Mouse (Mus musculus): ENCODE data around the gene Hspg2. TPM values are rescaled to one million over a fixed set of nuclear protein-coding genes. Genes with fewer than 3 reads are reported as not detected.

Gene Hspg2
- polyA plus RNA-seq, 1 experiment from 2014 or later, result 50.0 TPM

GRCm38 (mm10) chr4:137448641-137449040, 19.9 kb upstream of the Hspg2 start:
- Histone ChIP-seq H3K4me2 (no peak overlapping the region), H3K27ac (replicated peaks) (peak overlapping the region; percentile 59), H3K9me3 (no peaks in the 10 kb centered on the region), H3K36me3 (no peaks in the 10 kb centered on the region), H3K4me1 (peaks cover 34% of the 10 kb centered on the region), H3K9ac (peak overlapping the region; percentile 24), H3K27me3 (replicated peaks) (no peaks in the 10 kb centered on the region), H3K4me3 (no peak overlapping the region)
- 26% methylated on average over 2 of the region's 2 CpGs for WGBS
- ATAC-seq (ENCODE audit: extremely low read depth, insufficient number of reproducible peaks, low FRiP score, low TSS enrichment), result 0 out of 2 replicates have a peak, but pooled peaks have one; percentile 11

- H3K9ac ChIP-seq, result peak overlapping the region; percentile 24
- ATAC-seq (ENCODE audit: extremely low read depth, insufficient number of reproducible peaks, low FRiP score, low TSS enrichment), result no peak
- no peaks in the 10 kb centered on the region for H3K36me3 ChIP-seq
- no peaks in the 10 kb centered on the region for H3K9me3 ChIP-seq
- peaks cover 35% of the 10 kb centered on the region for H3K4me1 ChIP-seq
- no peak overlapping the region for H3K4me3 ChIP-seq
- peak overlapping the region; percentile 59 for H3K27ac ChIP-seq (replicated peaks)
- 32% methylated on average over 2 of the region's 2 CpGs for WGBS
- H3K27me3 ChIP-seq (replicated peaks), result no peaks in the 10 kb centered on the region
- H3K4me2 ChIP-seq, result no peak overlapping the region
Measured at GRCm38 (mm10) chr4:137449132-137449531, 19.4 kb upstream of the Hspg2 start.

- WGBS, result 67% methylated on average over 10 of the region's 10 CpGs
- no peak overlapping the region for H3K9ac ChIP-seq
- no peak for ATAC-seq (ENCODE audit: extremely low read depth, insufficient number of reproducible peaks, low FRiP score, low TSS enrichment)
Measured at GRCm38 (mm10) chr4:137449715-137450114, 18.9 kb upstream of the Hspg2 start.

GRCm38 (mm10) chr4:137452190-137452589, 16.4 kb upstream of the Hspg2 start:
- peaks cover 45% of the 10 kb centered on the region for H3K4me1 ChIP-seq
- WGBS, result 90% methylated on average over 5 of the region's 6 CpGs
- H3K36me3 ChIP-seq, result no peaks in the 10 kb centered on the region
- no peak overlapping the region for H3K4me2 ChIP-seq
- H3K4me3 ChIP-seq, result no peak overlapping the region
- ATAC-seq (ENCODE audit: extremely low read depth, insufficient number of reproducible peaks, low FRiP score, low TSS enrichment), result no peak
- H3K9ac ChIP-seq, result no peak overlapping the region
- H3K9me3 ChIP-seq, result no peaks in the 10 kb centered on the region
- H3K27me3 ChIP-seq (replicated peaks), result no peaks in the 10 kb centered on the region
- H3K27ac ChIP-seq (replicated peaks), result no peak overlapping the region

More at GRCm38 (mm10) chr4:137449715-137450114, 18.9 kb upstream of the Hspg2 start:
- Histone ChIP-seq H3K9me3 (no peaks in the 10 kb centered on the region), H3K4me1 (peaks cover 36% of the 10 kb centered on the region), H3K36me3 (no peaks in the 10 kb centered on the region), H3K27me3 (replicated peaks) (no peaks in the 10 kb centered on the region), H3K4me3 (no peak overlapping the region), H3K27ac (replicated peaks) (peak overlapping the region; percentile 32; the same call in 1 of the 2 replicates), H3K4me2 (no peak overlapping the region)

- Histone ChIP-seq H3K4me1 (peaks cover 40% of the 10 kb centered on the region), H3K4me3 (no peak within 1 kb of the TSS), H3K27ac (replicated peaks) (no peak within 1 kb of the TSS), H3K36me3 (no peaks in the 10 kb centered on the region), H3K4me2 (no peak within 1 kb of the TSS), H3K27me3 (replicated peaks) (no peaks in the 10 kb centered on the region), H3K9me3 (no peaks in the 10 kb centered on the region), H3K9ac (peak within 1 kb of the TSS; percentile 42; the same call in 1 of the 2 replicates)
- 73% methylated on average over 8 of the region's 8 CpGs for WGBS
- no peak for ATAC-seq (ENCODE audit: extremely low read depth, insufficient number of reproducible peaks, low FRiP score, low TSS enrichment)
Measured at GRCm38 (mm10) chr4:137453234-137453767, 15.3 kb upstream of the Hspg2 start, which contains the start of gene 1700013G24Rik. TSS of gene 1700013G24Rik (plus strand) at chr4:137453284.

GRCm38 (mm10) chr4:137454582-137454981, 14.0 kb upstream of the Hspg2 start:
- H3K4me3 ChIP-seq, result no peak overlapping the region
- 80% methylated on average over 14 of the region's 14 CpGs for WGBS
- H3K9me3 ChIP-seq, result no peaks in the 10 kb centered on the region
- H3K27me3 ChIP-seq (replicated peaks), result no peaks in the 10 kb centered on the region
- peaks cover 33% of the 10 kb centered on the region for H3K4me1 ChIP-seq
- H3K4me2 ChIP-seq, result no peak overlapping the region
- H3K9ac ChIP-seq, result no peak overlapping the region
- H3K36me3 ChIP-seq, result no peaks in the 10 kb centered on the region
- H3K27ac ChIP-seq (replicated peaks), result no peak overlapping the region
- no peak for ATAC-seq (ENCODE audit: extremely low read depth, insufficient number of reproducible peaks, low FRiP score, low TSS enrichment)

- H3K9ac ChIP-seq, result no peak overlapping the region
- H3K9me3 ChIP-seq, result no peaks in the 10 kb centered on the region
- no peak for ATAC-seq (ENCODE audit: extremely low read depth, insufficient number of reproducible peaks, low FRiP score, low TSS enrichment)
- peaks cover 35% of the 10 kb centered on the region for H3K4me1 ChIP-seq
- H3K4me2 ChIP-seq, result no peak overlapping the region
- no peaks in the 10 kb centered on the region for H3K36me3 ChIP-seq
- no peak overlapping the region for H3K4me3 ChIP-seq
- H3K27me3 ChIP-seq (replicated peaks), result no peaks in the 10 kb centered on the region
- 77% methylated on average over 12 of the region's 12 CpGs for WGBS
- H3K27ac ChIP-seq (replicated peaks), result no peak overlapping the region
Measured at GRCm38 (mm10) chr4:137456581-137456980, 12.0 kb upstream of the Hspg2 start.

- no peak overlapping the region for H3K4me2 ChIP-seq
- 19% methylated on average over 4 of the region's 4 CpGs for WGBS
- H3K4me3 ChIP-seq, result no peak overlapping the region
- H3K36me3 ChIP-seq, result no peaks in the 10 kb centered on the region
- H3K4me1 ChIP-seq, result peaks cover 42% of the 10 kb centered on the region
- no peak overlapping the region for H3K9ac ChIP-seq
- H3K27me3 ChIP-seq (replicated peaks), result no peaks in the 10 kb centered on the region
- ATAC-seq (ENCODE audit: extremely low read depth, insufficient number of reproducible peaks, low FRiP score, low TSS enrichment), result no peak
- no peak overlapping the region for H3K27ac ChIP-seq (replicated peaks)
- H3K9me3 ChIP-seq, result no peaks in the 10 kb centered on the region
Measured at GRCm38 (mm10) chr4:137457292-137457691, 11.3 kb upstream of the Hspg2 start.

- H3K27me3 ChIP-seq (replicated peaks), result no peaks in the 10 kb centered on the region
- ATAC-seq (ENCODE audit: extremely low read depth, insufficient number of reproducible peaks, low FRiP score, low TSS enrichment), result no peak
- H3K9ac ChIP-seq, result no peak overlapping the region
- H3K4me2 ChIP-seq, result no peak overlapping the region
- no peaks in the 10 kb centered on the region for H3K9me3 ChIP-seq
- peaks cover 43% of the 10 kb centered on the region for H3K4me1 ChIP-seq
- H3K4me3 ChIP-seq, result no peak overlapping the region
- WGBS, result 86% methylated on average over 9 of the region's 9 CpGs
- H3K36me3 ChIP-seq, result no peaks in the 10 kb centered on the region
- no peak overlapping the region for H3K27ac ChIP-seq (replicated peaks)
Measured at GRCm38 (mm10) chr4:137458310-137458709, 10.3 kb upstream of the Hspg2 start.

- 38% methylated on average over 5 of the region's 5 CpGs for WGBS
- H3K27ac ChIP-seq (replicated peaks), result no peak overlapping the region
- no peaks in the 10 kb centered on the region for H3K9me3 ChIP-seq
- no peaks in the 10 kb centered on the region for H3K36me3 ChIP-seq
- no peak overlapping the region for H3K4me3 ChIP-seq
- no peak for ATAC-seq (ENCODE audit: extremely low read depth, insufficient number of reproducible peaks, low FRiP score, low TSS enrichment)
- peaks cover 40% of the 10 kb centered on the region for H3K4me1 ChIP-seq
- H3K9ac ChIP-seq, result peak overlapping the region; percentile 33; the same call in 1 of the 2 replicates
- no peak overlapping the region for H3K4me2 ChIP-seq
- H3K27me3 ChIP-seq (replicated peaks), result no peaks in the 10 kb centered on the region
Measured at GRCm38 (mm10) chr4:137458861-137459260, 9.7 kb upstream of the Hspg2 start.

GRCm38 (mm10) chr4:137460676-137461075, 7.9 kb upstream of the Hspg2 start:
- 67% methylated on average over 14 of the region's 14 CpGs for WGBS
- no peak for ATAC-seq (ENCODE audit: extremely low read depth, insufficient number of reproducible peaks, low FRiP score, low TSS enrichment)
- no peaks in the 10 kb centered on the region for H3K9me3 ChIP-seq
- H3K27ac ChIP-seq (replicated peaks), result peak overlapping the region; percentile 68
- H3K27me3 ChIP-seq (replicated peaks), result no peaks in the 10 kb centered on the region
- H3K4me2 ChIP-seq, result no peak overlapping the region
- peaks cover 53% of the 10 kb centered on the region for H3K4me1 ChIP-seq
- H3K9ac ChIP-seq, result no peak overlapping the region
- no peak overlapping the region for H3K4me3 ChIP-seq
- no peaks in the 10 kb centered on the region for H3K36me3 ChIP-seq

- Histone ChIP-seq H3K9me3 (no peaks in the 10 kb centered on the region), H3K4me1 (peaks cover 53% of the 10 kb centered on the region), H3K36me3 (no peaks in the 10 kb centered on the region), H3K9ac (no peak overlapping the region), H3K27me3 (replicated peaks) (no peaks in the 10 kb centered on the region), H3K27ac (replicated peaks) (peak overlapping the region; percentile 68), H3K4me2 (no peak overlapping the region), H3K4me3 (no peak overlapping the region)
- WGBS, result 70% methylated on average over 4 of the region's 4 CpGs
- no peak for ATAC-seq (ENCODE audit: extremely low read depth, insufficient number of reproducible peaks, low FRiP score, low TSS enrichment)
Measured at GRCm38 (mm10) chr4:137461217-137461616, 7.4 kb upstream of the Hspg2 start.

Measured in heart, embryonic 13.5 days (tissue).